Mouse (Mus musculus) midbrain, embryonic 11.5 days (tissue): ENCODE data around the gene Vezf1. TPM values are rescaled to one million over a fixed set of nuclear protein-coding genes. Genes with fewer than 3 reads are reported as not detected.

Experiments used
- polyA plus RNA-seq: library from polyadenylated mRNA; unstranded; fragments of >200 nt; fragmentation: Nextera tagmentation; extraction: Ambion mirVana; gene quantifications from 2 replicates; pipeline ENCODE4 v1.2.1, GENCODE M21; 2014

Vezf1 gene
- polyA plus RNA-seq, 1 experiment from 2014 or later = 82.5 TPM

Other genes with a start within 250 kb of the Vezf1 start
- gene Lpo, start 240.0 kb upstream of the Vezf1 start, polyA plus RNA-seq = 0.27 and 0.57 TPM in 2 replicates
- gene Mks1, start 215.1 kb upstream of the Vezf1 start, polyA plus RNA-seq = 11.0 and 12.1 TPM in 2 replicates
- not detected in 2 replicates for gene Epx, start 192.7 kb upstream of the Vezf1 start, polyA plus RNA-seq
- not detected in 2 replicates for gene Olfr462, start 176.0 kb upstream of the Vezf1 start, polyA plus RNA-seq
- gene Olfr463, start 170.9 kb upstream of the Vezf1 start, polyA plus RNA-seq = not detected in 2 replicates
- gene Olfr464, start 147.3 kb upstream of the Vezf1 start, polyA plus RNA-seq = not detected in 2 replicates
- gene Dynll2, start 80.7 kb upstream of the Vezf1 start, polyA plus RNA-seq = 20.5 and 22.6 TPM in 2 replicates
- gene Srsf1, start 20.9 kb upstream of the Vezf1 start, polyA plus RNA-seq = 533 and 541 TPM in 2 replicates
- 16.5 and 17.0 TPM in 2 replicates for gene Cuedc1, start 29.8 kb downstream of the Vezf1 start, polyA plus RNA-seq
- 88.8 TPM in 2 replicates for gene Mrps23, start 136.1 kb downstream of the Vezf1 start, polyA plus RNA-seq
- gene Ccdc182, start 225.8 kb downstream of the Vezf1 start, polyA plus RNA-seq = 9.1 and 9.5 TPM in 2 replicates